Mouse (Mus musculus) left cerebral cortex, adult 18-20 months (tissue): ENCODE results near the gene Ybx3. TPM values are rescaled to one million over a fixed set of nuclear protein-coding genes. Genes with fewer than 3 reads are reported as not detected.

ENCODE experiments used
- DNase-seq, 2 experiments: peaks; one replicate each; pipeline ENCODE4 v3.0.0; 2021 to 2022; ENCODE audit warnings: low spot score in 2 of 2, mixed read lengths in 1 of 2
- total RNA-seq, 2 experiments: library from RNA; stranded (reverse); gene quantifications; 2 replicates each; pipeline ENCODE4 v1.2.3; 2021

The Ybx3 gene
- total RNA-seq, 2 experiments from 2014 or later, result 43.0 to 44.9 TPM

DNA sequence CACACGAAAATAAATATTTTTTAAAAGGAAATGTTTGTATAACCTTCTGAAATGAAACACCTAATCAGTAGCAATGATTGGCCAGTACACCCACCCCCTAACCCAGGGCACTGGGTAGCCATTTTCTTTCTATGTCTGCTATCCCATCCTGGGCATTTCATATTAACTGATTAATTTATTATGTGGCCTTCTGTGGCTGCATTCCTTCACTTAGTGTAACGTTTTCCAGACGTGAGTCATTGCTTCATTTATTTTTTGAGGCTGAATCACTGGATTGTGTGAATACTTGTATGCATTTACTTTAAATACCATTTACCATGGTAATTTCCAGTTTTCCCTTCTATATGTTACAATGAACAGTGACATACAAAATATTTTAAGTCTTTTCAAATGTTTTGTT is 48.2 kb downstream of the Ybx3 start:
- no peak for DNase-seq

DNA sequence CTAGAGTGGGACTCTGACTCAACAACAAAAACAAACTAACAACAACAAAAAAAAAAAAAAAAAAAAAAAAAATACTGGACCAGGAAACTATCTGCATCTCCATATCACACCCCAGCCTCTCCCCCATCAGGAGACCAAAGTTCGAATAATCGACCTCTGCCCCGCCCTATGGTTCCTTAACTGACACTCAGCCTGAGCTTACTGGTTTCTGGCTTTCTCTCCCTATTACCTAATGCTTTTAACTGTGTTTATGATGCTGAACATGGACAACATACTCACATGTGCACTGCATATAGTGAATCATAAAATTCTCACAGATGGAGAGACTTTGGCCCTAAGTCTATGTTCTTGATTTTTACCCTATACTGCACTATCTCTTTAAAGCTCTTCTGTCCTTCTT is 49.0 kb downstream of the Ybx3 start:
- DNase-seq, result no peak

DNA sequence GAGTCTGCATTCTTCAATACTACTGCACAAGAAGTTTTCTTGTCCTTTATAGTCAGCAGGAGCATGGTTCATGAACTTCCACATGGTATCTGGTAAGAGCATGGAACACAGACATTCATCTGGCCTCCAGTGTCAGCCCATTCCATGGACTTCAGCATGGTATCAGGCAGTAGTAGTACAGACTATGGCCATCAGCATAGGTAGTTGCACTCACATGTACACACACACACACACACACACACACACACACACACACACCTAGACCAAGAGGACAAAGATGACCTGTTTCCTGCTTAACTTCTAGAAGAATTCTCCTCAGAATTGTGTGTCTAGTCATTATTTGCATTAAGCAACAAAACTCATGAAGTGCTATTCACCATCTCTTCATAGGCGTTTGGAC is 49.5 kb downstream of the Ybx3 start:
- no peak for DNase-seq

DNA sequence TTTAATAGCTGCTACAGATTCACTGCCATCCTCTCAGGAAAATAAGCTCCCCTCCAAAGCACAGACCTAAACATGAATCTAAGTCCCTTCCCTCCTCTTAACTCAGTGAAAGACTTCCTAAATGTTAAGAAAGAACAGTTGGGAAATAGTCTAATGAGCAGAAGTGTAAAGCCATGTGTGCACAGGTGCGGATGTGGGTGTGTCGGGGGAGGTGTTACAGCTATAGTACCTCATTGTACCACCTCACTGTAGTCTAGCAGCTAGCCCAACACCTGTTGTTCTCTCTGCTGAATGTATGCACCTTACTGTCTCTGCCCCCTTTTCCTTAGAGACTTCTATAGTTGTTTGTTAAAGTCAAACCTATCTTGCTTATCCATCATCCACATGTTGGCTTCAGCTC is 61.2 kb downstream of the Ybx3 start:
- DNase-seq, result no peak

DNA sequence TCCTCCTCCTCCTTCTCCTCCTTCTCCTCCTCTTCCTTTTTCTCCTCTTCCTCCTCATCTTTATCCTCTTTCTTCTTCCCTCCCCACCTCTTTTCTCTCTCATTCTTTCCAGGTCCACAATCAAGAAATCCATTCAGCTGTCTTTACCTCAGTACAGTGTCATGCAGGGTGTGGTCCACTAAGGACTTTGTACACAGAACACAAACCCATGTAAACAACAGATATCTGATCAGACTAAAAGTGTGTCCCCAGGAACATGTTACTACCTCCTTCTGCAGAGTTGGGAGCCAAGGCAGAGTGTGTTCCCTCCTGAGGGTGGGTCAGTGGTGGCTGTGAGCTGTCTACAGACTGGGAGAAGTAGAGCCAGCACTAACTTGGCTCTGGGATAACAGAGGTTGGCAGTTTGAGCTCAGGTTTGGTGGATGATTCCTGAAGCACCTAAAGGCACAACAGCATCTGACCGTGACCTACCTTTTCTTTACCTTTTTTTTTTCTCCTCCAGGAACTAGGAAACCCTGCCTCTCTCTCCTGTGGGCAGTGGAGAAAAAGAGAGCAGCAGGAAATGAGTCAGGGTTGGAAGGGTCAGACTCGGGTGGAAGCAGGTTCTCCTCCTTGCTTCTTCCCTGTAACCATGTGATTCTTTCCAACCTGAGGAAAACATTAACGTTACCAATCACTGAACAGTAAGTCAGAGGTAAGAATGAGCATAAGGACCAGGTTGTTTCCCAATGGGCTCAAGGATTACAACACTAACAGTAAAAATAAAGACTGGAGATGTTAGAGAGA is 66.2 kb downstream of the Ybx3 start:
- DNase-seq, result no peak

DNA sequence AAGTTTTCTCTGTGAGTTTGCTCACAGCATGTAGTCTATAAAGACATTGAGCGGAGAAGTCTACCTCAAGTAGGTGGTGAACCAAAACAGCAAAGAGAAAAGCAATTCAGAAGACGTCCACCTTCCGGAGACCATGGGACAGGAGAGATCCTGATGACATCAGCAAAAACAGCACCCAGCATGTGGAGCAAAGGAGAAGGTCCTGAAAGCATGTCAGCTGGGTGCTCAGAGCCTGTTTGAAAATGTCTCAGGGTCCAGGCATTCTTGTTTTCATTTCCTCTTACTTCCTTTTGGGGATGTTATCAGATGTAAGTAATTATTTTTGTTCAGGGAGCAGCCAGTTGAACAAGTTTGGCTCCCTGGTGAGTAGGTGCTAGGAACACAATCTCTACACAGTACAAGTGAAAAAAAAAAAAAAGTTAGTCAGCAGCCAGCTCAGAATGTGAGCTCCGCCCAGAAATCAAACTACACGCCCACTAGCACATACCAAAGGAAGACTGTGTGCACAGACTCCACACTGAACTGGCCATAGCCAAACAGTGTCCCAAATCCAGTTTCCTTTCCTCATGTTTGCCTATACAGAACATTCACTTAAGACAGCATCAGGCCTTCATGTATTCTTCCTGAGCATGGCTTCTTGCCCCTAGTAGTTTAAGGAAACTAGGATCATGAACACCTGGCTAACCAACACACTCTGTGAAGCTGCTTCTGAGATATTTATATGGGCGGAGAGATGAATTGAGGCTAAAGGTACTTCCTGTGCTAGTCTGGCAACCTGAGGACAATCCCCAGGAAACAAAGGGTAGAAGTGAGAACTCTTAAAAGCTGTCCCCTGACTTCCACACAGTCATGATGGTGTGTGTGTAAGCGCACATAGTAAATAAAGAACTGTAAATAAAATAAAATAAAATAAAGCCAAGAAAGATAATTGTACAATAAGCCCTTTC is 71.8 kb downstream of the Ybx3 start:
- DNase-seq, result no peak

Other genes starting within 250 kb of the Ybx3 start
- gene Klra2, start 141.1 kb downstream of the Ybx3 start, total RNA-seq, result under 1 TPM; 0.58 to 0.61 TPM
- gene Magohb, start 95.2 kb downstream of the Ybx3 start, total RNA-seq, result 10 to 100 TPM in 1 of 2 experiments, 1 to 10 TPM in 1; 8.5 to 11.3 TPM
- under 1 TPM; 0.21 to 0.46 TPM for gene Styk1, start 34.9 kb downstream of the Ybx3 start, total RNA-seq
- not detected for gene 5430401F13Rik, start 97.9 kb upstream of the Ybx3 start, total RNA-seq
- gene Gm6619, start 97.9 kb upstream of the Ybx3 start, total RNA-seq, result not detected
- not detected for gene Tas2r130, start 242.4 kb upstream of the Ybx3 start, total RNA-seq